Mouse (Mus musculus): ENCODE results near the gene Syngr3.

Syngr3 gene

GRCm38 (mm10) chr17:24644030-24644715, 45.6 kb downstream of the Syngr3 start:
- peak; percentile 65 for DNase-seq

GRCm38 (mm10) chr17:24642791-24643343, 46.9 kb downstream of the Syngr3 start:
- no peak for DNase-seq

- DNase-seq = no peak
These were observed 47.8 kb downstream of the Syngr3 start for GRCm38 (mm10) chr17:24641944-24642343.

- no peak for DNase-seq
These were observed 49.2 kb downstream of the Syngr3 start for GRCm38 (mm10) chr17:24640581-24640980.

- no peak for DNase-seq
These were observed 49.6 kb downstream of the Syngr3 start for GRCm38 (mm10) chr17:24640119-24640518.

GRCm38 (mm10) chr17:24639571-24639988, 50.2 kb downstream of the Syngr3 start:
- DNase-seq = no peak

GRCm38 (mm10) chr17:24638840-24639239, 50.9 kb downstream of the Syngr3 start:
- peak; percentile 75 for DNase-seq

GRCm38 (mm10) chr17:24638214-24638613, 51.5 kb downstream of the Syngr3 start:
- DNase-seq = peak; percentile 54

GRCm38 (mm10) chr17:24636781-24637481, 52.8 kb downstream of the Syngr3 start:
- peak; percentile 58 for DNase-seq

GRCm38 (mm10) chr17:24635694-24636093, 54.1 kb downstream of the Syngr3 start:
- DNase-seq = no peak
